Mouse (Mus musculus) C2C12 (cell line): ENCODE measurements around the gene Sh2b1.

Source experiments
- CEBPB ChIP-seq: IDR thresholded peaks from one replicate; pipeline ENCODE4 v1.6.1; 2011; ENCODE audit warnings: low read depth, mild to moderate bottlenecking, control low read depth, moderate library complexity
- CTCF ChIP-seq: IDR thresholded peaks from one replicate; pipeline ENCODE4 v1.5.1; 2011; ENCODE audit not compliant: control insufficient read depth, insufficient read depth, insufficient read length
- MAX ChIP-seq: IDR thresholded peaks from one replicate; pipeline ENCODE4 v1.6.1; 2011; ENCODE audit warnings: mild to moderate bottlenecking, control low read depth
- MYOD1 ChIP-seq: IDR thresholded peaks from one replicate; pipeline ENCODE4 v1.6.1; 2011; ENCODE audit warnings: low read depth; ENCODE audit not compliant: control insufficient read depth, insufficient read length
- MYOG ChIP-seq: IDR thresholded peaks from one replicate; pipeline ENCODE4 v1.6.1; 2011; ENCODE audit not compliant: control insufficient read depth, insufficient read length; ENCODE audit errors: extremely low read depth
- USF1 ChIP-seq: IDR thresholded peaks from one replicate; pipeline ENCODE4 v1.6.1; 2011; ENCODE audit warnings: low read depth, mild to moderate bottlenecking, control low read depth, moderate library complexity

DNA sequence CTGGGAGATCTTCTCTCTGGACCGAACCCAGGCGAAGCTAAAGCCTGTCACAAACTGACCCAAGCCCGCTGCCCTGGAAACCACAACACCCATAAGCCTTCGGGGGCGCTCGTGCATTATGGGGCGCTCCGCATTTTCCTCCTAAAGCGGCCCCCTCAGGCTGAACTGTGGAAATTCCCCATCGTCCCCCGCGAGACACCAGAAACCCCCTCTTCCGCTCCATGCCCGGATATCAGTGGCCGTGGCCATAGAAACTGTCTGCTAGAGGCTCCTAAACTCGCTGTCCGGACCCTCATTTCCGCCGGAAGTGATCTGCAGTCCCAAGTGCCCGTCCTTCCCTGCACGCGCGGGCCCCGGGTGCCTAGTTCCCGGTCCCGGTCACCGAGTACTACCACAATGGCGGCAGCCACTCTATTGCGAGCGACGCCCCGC is 11.8 kb upstream of the Sh2b1 start, which contains the start of gene Tufm:
- TF ChIP-seq CTCF = no peak
- no peak for TF ChIP-seq MAX
- TF ChIP-seq USF1 = no peak
- no peak for TF ChIP-seq CEBPB
- no peak for TF ChIP-seq MYOG
- TF ChIP-seq MYOD1 = no peak
